Mouse (Mus musculus): Measurements from ENCODE around the gene Olfr912. TPM values are rescaled to one million over a fixed set of nuclear protein-coding genes. Genes with fewer than 3 reads are reported as not detected.

Gene Olfr912
- polyA plus RNA-seq (2012; rRNA removed): not detected in 2 replicates

- no peak for DNase-seq (ENCODE audit: low spot score)
Observed at GRCm38 (mm10) chr9:38579878-38580277, at the start of gene Olfr912. Gene Olfr912, plus strand, starts transcription at chr9:38580178.

DNA sequence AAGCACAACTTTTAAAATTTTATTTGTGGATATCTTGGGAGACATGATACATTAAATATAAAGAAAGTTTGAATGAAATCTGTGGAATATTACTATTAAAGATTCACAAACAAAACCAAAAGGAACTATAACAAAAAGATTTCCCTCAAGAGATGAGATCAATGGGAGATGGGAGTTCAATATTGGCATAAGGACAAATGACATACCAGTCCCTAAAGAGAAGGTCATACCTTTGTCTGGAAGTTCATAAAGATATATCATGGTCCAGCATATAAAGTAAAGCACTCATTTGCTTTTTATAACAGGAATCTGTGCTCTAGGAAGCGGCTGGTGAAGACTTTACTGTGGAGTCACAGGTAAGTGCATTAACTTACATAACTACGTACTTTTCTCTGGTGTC lies 42.4 kb upstream of the Olfr912 start, which contains the start of gene Olfr910:
Gene Olfr910 (plus strand): TSS at position 301 of the 400 bp plus-strand sequence.
- DNase-seq (ENCODE audit: low spot score): no peak

- no peak for DNase-seq (ENCODE audit: low spot score)
Observed at GRCm38 (mm10) chr9:38591056-38591455, 11.1 kb downstream of the Olfr912 start.

GRCm38 (mm10) chr9:38592459-38592858 lies 12.5 kb downstream of the Olfr912 start, which contains the start of gene Olfr913:
Gene Olfr913, plus strand, starts transcription at chr9:38592759.
- no peak for DNase-seq (ENCODE audit: low spot score)

DNA sequence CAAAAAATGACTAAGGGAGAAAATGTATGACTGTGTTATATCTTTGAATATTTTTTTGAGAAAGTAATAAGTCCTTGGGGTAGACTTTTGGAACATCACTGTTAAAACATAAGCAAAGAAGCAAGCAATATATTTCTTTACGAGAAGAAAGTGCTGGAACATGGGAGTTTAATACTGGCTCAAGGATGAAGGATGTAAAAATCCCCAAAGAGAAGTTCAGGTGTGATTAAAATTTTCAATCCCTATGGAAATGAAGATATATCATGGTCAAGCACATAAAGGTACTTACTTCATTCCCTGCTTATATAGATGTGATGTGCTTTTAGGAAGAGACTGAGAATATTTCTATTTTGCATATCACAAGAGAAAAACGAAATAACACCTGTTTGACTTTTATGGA lies 24.8 kb downstream of the Olfr912 start, which contains the start of gene Olfr914:
Gene Olfr914 (plus strand): TSS at position 301 of the 400 bp plus-strand sequence.
- DNase-seq (ENCODE audit: low spot score): no peak

DNA sequence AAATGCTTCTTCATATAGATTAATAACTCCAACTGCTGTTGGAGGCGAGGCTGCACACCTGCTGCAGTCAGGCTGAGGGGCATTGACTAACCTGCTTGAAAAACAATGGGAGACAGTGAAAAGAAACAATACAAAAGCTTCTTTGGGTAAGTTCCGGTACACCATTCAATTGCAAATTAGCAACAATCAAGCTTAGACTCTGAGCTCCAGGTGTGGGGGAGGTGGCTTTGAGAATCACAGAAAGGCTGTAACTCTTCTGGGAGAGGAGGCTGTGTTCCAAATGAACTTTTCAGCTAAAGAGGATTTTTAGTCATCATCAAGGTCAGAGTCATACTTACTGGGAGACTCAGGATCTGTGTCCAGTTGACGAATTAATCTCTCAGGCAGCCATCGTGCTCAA lies 52.4 kb downstream of the Olfr912 start:
- no peak for DNase-seq (ENCODE audit: low spot score)

Other genes starting within 250 kb of the Olfr912 start
- not detected in 2 replicates for gene Olfr898, start 231.8 kb upstream of the Olfr912 start, polyA plus RNA-seq (2012; rRNA removed)
- not detected in 2 replicates for gene Olfr250, start 213.3 kb upstream of the Olfr912 start, polyA plus RNA-seq (2012; rRNA removed)
- gene Olfr251, start 203.1 kb upstream of the Olfr912 start, polyA plus RNA-seq (2012; rRNA removed): not detected in 2 replicates
- not detected in 2 replicates for gene Olfr147, start 178.5 kb upstream of the Olfr912 start, polyA plus RNA-seq (2012; rRNA removed)
- not detected in 2 replicates for gene Olfr901, start 150.7 kb upstream of the Olfr912 start, polyA plus RNA-seq (2012; rRNA removed)
- not detected in 2 replicates for gene Olfr902, start 132.5 kb upstream of the Olfr912 start, polyA plus RNA-seq (2012; rRNA removed)
- gene Olfr904, start 117.0 kb upstream of the Olfr912 start, polyA plus RNA-seq (2012; rRNA removed): not detected in 2 replicates
- not detected in 2 replicates for gene Olfr905, start 109.1 kb upstream of the Olfr912 start, polyA plus RNA-seq (2012; rRNA removed)
- gene Olfr906, start 93.1 kb upstream of the Olfr912 start, polyA plus RNA-seq (2012; rRNA removed): not detected in 2 replicates
- not detected in 2 replicates for gene Olfr907, start 84.4 kb upstream of the Olfr912 start, polyA plus RNA-seq (2012; rRNA removed)
- gene Olfr911-ps1, start 58.6 kb upstream of the Olfr912 start, polyA plus RNA-seq (2012; rRNA removed): not detected in 2 replicates
- gene Olfr910, start 42.3 kb upstream of the Olfr912 start, polyA plus RNA-seq (2012; rRNA removed): not detected in 2 replicates
- gene Olfr913, start 12.6 kb downstream of the Olfr912 start, polyA plus RNA-seq (2012; rRNA removed): not detected in 2 replicates
- gene Olfr914, start 24.9 kb downstream of the Olfr912 start, polyA plus RNA-seq (2012; rRNA removed): not detected in 2 replicates
- gene Olfr916, start 79.7 kb downstream of the Olfr912 start, polyA plus RNA-seq (2012; rRNA removed): not detected in 2 replicates
- not detected in 2 replicates for gene Olfr917, start 85.7 kb downstream of the Olfr912 start, polyA plus RNA-seq (2012; rRNA removed)
- gene Olfr918, start 94.4 kb downstream of the Olfr912 start, polyA plus RNA-seq (2012; rRNA removed): not detected in 2 replicates
- gene Olfr919, start 123.5 kb downstream of the Olfr912 start, polyA plus RNA-seq (2012; rRNA removed): not detected in 2 replicates
- 53.4 and 57.0 TPM in 2 replicates for gene Vwa5a, start 138.1 kb downstream of the Olfr912 start, polyA plus RNA-seq (2012; rRNA removed)
- 0.87 and 0.90 TPM in 2 replicates for gene Olfr920, start 172.1 kb downstream of the Olfr912 start, polyA plus RNA-seq (2012; rRNA removed)
- gene Olfr921, start 192.9 kb downstream of the Olfr912 start, polyA plus RNA-seq (2012; rRNA removed): 0.08 and 0.12 TPM in 2 replicates
- 0.06 TPM in 1 of 2 replicates, not detected in the other for gene Olfr922, start 234.4 kb downstream of the Olfr912 start, polyA plus RNA-seq (2012; rRNA removed)
- not detected in 2 replicates for gene Olfr923, start 246.4 kb downstream of the Olfr912 start, polyA plus RNA-seq (2012; rRNA removed)